Mouse (Mus musculus) layer of hippocampus, adult 9-10 months (tissue): ENCODE measurements at regions not wholly inside any gene's neighbourhood (a gene's known extent, or its start where the extent isn't known, plus 50 kb on each side); places are given as distances from the start of the nearest gene placed in this dataset.

Experiments used
- DNase-seq: peaks from one replicate; pipeline ENCODE4 v3.0.0; 2022; ENCODE audit warnings: low spot score

DNA sequence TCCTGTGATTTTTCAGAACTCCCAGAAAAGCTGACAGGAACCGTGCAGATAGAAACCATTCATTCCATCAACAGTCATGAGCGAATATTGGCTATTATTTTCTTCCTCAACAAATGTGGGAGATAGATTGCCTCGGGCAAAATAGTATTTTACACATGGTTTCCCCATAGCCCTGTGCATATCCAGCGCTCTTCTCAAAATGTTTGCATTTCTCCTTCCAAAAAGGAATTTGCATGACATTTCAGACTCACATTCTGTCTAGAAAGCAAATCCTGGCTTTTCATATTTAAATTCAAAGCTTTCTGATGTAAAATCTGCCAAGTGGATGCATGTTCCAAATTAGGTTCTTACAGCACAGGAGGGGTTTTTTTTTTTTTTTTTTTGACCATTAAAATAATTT is 82.2 kb upstream of the Zfhx3 start:
- no peak for DNase-seq

DNA sequence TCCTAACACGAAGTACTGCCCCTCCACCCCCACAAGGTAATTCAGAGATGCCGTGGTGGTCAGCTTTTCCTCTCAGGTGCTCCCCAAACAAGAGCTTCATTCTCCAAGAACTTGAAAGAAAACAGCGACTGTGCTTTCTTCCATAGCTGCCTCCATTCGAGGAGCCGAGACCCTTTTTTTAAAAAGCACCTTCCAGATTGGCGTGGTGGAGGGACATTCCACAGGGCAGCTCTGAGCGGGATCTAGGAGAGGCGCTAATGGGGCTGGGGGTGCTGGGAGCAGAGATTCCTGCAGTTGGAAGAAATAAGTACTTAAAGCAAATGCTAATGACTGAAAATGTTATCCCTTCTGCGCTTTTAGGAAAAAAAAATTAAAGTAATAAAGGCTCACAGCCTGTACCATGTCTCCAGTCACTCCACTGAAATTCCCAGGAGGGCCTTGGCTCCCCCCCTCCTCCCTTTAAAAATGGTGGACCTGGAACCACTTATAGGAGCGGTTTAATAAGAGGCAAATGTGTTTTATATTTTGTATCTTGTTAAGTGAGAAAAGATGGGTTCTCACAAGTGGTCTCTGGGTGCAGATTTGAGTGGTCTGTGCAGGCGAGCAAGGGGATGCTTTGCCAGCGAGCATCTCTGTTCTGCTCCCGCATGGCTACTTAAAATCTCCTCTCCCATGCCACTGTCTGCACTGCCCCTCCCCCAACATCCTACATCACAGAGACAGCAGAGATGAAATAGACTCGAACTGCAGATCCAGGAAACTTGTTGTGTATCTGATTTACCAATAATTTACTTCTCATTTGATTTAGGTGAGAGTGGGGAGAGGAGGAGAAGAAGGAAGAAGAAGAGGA is 77.4 kb upstream of the Zfhx3 start:
- no peak for DNase-seq

DNA sequence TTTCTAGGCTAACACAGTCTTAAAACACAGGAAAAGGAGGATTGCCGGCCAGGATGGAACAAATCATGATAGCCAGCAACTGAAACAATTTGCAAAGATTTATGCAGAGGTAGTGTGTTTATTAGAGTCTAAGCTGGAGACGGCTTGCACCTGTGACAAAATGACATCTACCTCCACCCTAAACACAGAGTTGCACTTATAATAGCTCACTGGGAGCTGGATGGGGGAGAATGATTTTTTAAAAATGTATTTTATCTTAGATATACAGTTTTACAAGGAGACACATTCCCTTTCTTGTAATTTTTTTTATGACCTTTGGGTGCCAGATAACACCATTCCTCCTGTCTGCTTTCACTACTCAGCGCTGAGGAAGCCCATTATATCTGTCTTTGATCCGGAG is 76.7 kb upstream of the Zfhx3 start:
- no peak for DNase-seq

DNA sequence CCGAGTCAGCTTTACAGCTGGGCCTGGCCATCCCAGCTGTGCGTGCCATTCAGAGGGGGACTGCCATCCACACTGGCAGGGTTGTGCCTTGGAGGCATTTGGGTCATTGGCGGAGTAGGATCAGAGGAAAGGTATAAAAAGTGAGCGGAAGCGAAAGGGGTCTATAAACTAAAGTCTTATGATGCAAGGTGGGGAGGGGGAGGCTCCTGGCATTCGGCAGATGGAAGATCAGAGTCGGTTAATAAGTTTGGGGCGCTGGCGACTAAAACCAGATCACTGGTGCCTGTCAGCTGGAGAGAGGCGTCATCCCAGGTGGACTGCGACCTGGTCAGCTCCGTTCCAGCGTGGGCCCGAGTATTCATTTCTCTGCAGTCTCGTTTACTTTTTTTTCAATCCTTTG is 70.7 kb upstream of the Zfhx3 start:
- no peak for DNase-seq

DNA sequence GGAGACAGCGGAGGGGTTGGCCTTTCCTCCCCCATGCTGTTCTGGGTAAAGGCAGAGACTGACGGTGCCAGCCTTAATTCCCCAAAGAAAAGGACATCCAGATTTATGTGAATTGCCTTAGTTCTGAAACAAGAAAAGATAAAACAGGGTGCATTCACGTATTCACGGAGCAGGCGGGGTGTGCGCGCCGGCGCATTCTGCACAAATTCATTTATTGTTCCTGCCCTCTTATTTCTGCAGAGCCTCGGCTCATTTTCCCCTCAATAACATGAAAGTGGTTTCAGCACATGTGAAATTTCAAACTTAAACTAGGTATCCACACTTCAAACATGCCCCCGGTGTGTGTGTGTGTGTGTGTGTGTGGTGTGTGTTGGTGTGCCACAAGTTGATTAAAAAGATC is 70.3 kb upstream of the Zfhx3 start:
- DNase-seq = no peak

DNA sequence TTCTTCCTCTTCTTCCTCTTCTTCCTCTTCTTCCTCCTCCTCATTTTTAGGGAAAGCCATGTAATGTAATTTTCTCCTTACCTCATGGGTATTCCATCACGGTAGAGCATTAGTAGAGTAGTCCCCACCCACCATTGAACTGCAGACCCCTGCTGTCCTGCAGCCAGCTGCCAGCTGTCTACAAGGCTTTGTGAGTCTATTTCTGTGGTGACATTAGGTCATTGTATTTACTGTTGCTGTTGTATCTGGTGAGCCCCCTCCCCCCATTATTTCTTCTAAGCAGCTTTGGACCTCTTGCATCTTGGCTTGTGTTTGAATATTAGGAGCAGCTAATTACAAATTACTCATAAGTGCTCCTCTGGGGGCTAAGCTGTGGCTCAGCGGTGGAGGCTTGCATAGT is 66.0 kb upstream of the Zfhx3 start:
- no peak for DNase-seq

DNA sequence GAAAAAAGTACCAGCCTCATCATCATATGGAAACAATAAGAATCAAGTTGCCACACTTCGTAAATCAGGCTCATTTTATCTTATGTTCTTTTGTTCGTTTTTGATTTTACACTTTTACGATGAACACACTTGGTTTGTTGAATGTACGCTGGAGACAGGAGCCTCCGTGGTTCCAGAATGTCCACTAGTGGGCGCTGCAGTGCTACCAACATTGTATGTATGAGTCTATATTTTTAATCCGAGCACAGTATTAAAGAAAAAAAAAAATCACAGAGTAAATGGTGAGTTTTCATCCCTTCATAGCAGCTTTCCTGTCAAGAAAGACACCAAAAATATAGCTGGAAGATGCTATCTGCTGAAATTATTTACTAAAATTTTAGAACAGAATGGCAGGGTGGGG is 60.6 kb upstream of the Zfhx3 start:
- DNase-seq = peak; percentile 40

DNA sequence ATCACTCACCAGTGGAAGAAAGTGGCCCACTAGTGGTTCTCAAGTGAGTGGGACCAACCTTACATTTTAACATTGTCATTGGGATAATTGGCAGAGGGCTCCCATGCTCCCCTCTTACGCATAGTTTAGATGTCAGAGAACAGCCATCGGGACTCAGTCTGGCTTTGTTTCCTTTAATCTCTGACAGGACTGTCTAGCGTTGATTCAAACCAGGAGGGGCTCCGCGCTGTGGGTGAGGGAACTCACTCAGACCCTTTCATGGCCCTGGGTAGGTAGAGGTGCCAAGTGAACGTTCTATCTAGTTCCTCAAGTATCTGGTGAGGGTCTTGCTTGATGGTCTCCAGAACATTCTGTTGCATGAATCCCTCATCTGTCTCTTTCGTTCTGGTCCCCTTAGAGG is 56.9 kb upstream of the Zfhx3 start:
- no peak for DNase-seq

DNA sequence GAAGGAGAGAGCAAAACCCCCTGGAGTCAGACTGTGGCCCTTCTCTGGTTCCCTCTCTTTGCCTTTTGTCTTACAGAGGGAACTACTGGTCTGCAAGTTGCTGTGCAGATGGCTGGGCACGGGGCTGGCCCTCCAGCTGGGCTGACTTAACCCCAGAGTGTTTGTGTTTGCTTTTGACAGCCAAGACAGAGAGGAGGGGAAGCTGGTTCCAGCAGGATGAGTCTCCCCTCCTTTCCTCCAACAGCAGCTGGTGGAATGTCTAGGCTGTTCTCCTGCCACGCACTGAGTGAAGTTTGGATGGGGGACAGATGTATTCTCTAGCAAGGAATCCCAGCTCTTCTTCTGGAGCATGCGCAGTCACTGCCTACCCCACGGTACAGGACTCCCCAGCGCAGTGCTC is 56.5 kb upstream of the Zfhx3 start:
- no peak for DNase-seq

DNA sequence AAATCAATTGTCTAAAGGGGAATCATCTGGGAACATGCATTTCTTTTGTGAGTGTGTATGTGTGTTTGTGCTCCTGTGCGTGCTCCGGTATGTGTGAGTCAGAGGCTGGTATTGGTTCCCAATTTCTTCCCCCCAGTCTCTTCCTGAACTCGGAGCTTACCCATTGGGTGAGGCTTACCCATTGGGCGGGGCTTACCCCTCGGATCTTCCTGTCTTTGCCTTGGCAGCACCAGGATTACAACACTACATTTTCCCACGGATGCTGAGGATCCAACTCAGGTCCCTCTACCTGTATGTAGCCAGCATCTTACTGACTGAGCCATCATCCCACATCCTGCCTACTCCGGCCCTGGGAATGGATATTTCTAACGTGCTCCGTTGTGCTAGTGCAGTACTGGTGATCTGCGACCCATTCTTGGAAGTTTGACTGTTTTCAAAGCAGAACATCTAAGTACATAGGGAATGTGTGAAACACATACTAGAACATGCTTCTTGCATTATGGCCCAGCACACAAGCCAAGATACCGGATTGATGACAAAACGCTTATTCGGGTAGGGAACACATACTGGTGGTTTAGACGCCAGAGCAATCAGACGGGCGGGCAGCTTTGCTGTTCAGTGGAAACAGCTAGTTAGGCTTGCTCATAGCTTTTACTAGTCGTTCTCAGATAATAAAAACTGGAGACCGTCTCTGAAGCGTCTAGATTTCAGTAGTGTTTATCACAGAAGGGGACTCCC is 55.8 kb upstream of the Zfhx3 start:
- no peak for DNase-seq

DNA sequence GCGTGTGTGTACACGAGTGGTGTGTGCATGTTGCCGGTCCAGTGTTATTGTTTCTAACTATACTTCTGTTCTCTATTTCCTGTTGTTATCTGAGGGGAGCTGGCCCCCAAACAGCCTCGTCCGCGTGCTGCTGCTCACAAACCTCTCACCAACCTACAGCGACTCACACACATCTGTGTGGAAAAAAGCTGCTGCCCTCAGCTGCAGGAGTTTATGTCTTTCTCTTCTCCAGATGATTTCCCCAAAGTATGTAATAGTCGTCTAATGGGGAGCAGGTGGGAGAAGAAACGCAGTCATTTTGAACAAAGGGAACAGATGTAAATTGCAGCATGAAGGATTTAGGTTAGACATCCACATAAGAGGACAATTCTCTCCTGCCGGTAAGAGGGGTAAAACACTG is 55.1 kb upstream of the Zfhx3 start:
- no peak for DNase-seq

DNA sequence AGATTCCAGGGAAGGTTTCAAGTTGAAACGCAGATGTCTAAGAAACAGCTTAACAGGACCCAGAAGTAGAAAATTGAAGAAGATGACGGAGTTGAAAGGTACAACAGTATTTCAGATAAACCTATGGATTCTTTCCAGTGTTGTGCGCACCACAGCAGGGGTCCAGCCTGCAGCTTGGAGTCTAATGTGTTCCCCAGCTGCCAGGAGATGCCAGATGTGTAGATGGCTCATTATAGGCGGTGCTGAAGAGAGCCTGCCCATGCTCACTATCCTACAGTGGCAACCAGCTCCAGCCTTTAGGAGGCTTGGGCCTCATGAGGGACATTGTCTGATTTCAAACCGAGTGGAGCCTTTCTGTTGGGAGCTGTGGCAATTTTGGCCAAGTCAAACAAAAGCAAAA is 51.5 kb upstream of the Zfhx3 start:
- DNase-seq = no peak
